ENCODE assay signal across 7 mouse cellular contexts in genomic region chr5:150664794-150665131, GRCm38 (mm10). TPM values are rescaled to one million over a fixed set of nuclear protein-coding genes. Genes with fewer than 3 reads are reported as not detected.
A peak's percentile ranks its signal among the peaks of the same experiment; 100 is the strongest.
DNase-seq lines count a peak whose midpoint lies in the region; ATAC-seq and TF ChIP-seq lines count a peak whose summit lies in the region.

No protein-coding gene starts in this region.

- peaks cover 5% of the 10 kb centered on the region for H3K4me1 ChIP-seq in spleen, adult 2 months (ENCODE audit: control insufficient read depth, insufficient read depth, insufficient read length)
- H3K4me1 ChIP-seq in forebrain, embryonic 12.5 days: peaks cover 16% of the 10 kb centered on the region
- peaks cover under 1% of the 10 kb centered on the region; the same call in 1 of the 2 replicates for H3K4me1 ChIP-seq in liver, embryonic 11.5 days (replicated peaks; ENCODE audit: control insufficient read depth, insufficient read depth, low read length)

- WGBS in spleen, adult 2 months: under 1% methylated on average over 10 of the region's 10 CpGs
- 1% methylated on average over 10 of the region's 10 CpGs for WGBS in forebrain, embryonic 12.5 days
- 0% methylated on average over 10 of the region's 10 CpGs for WGBS in liver, embryonic 11.5 days

- no peaks in the 10 kb centered on the region for H3K27me3 ChIP-seq in spleen, adult 2 months (ENCODE audit: control insufficient read depth, insufficient read depth, low read length)
- no peaks in the 10 kb centered on the region for H3K27me3 ChIP-seq in forebrain, embryonic 12.5 days
- H3K27me3 ChIP-seq in liver, embryonic 11.5 days (replicated peaks; ENCODE audit: control insufficient read depth, insufficient read depth, low read length): no peaks in the 10 kb centered on the region

- peak overlapping the region; percentile 69 for H3K4me2 ChIP-seq in forebrain, embryonic 12.5 days
- H3K4me2 ChIP-seq in liver, embryonic 11.5 days: peak overlapping the region; percentile 89

- no peak for DNase-seq in spleen, adult 2 months (ENCODE audit: low read depth in 1 of 2, low spot score in 2 of 2)
- DNase-seq in spleen, postnatal 10 days (ENCODE audit: low spot score in 2 of 2): no peak
- DNase-seq in liver, embryonic 11.5 days (ENCODE audit: low spot score): no peak
- DNase-seq in right cerebral cortex, postnatal 4 days: no peak
- DNase-seq in ovary, postnatal 10 days (ENCODE audit: low spot score): no peak
- DNase-seq in left cerebral cortex, adult 8-10 months (ENCODE audit: low spot score in 2 of 2): no peak

- no peaks in the 10 kb centered on the region for H3K9me3 ChIP-seq in forebrain, embryonic 12.5 days
- H3K9me3 ChIP-seq in liver, embryonic 11.5 days (ENCODE audit: control insufficient read depth, low read length): no peaks in the 10 kb centered on the region

- peak overlapping the region; percentile 84 for H3K4me3 ChIP-seq in spleen, adult 2 months (ENCODE audit: extremely low read depth, insufficient read depth, insufficient read length)
- peak overlapping the region; percentile 98 for H3K4me3 ChIP-seq in forebrain, embryonic 12.5 days (replicated peaks)
- H3K4me3 ChIP-seq in liver, embryonic 11.5 days (ENCODE audit: low read depth, low read length): peak overlapping the region; percentile 81

- H3K9ac ChIP-seq in forebrain, embryonic 12.5 days: peak overlapping the region; percentile 93
- H3K9ac ChIP-seq in liver, embryonic 11.5 days (ENCODE audit: low read depth, low read length): peak overlapping the region; percentile 86

- no peak for TF ChIP-seq CTCF in spleen, adult 2 months (IDR thresholded peaks at IDR 0.05; ENCODE audit: extremely low read depth, insufficient read depth, insufficient read length, insufficient replicate concordance)

- no peak for TF ChIP-seq POLR2A in spleen, adult 2 months (IDR thresholded peaks at IDR 0.05; ENCODE audit: low read depth, low read length)

- ATAC-seq in forebrain, embryonic 12.5 days (ENCODE audit: low FRiP score): no peak
- ATAC-seq in liver, embryonic 11.5 days (replicated peaks; ENCODE audit: low FRiP score): no peak

- peaks cover 9% of the 10 kb centered on the region for H3K36me3 ChIP-seq in spleen, adult 2 months (ENCODE audit: control insufficient read depth, insufficient read depth, low read length)
- peaks cover 18% of the 10 kb centered on the region for H3K36me3 ChIP-seq in forebrain, embryonic 12.5 days (replicated peaks)
- peaks cover 12% of the 10 kb centered on the region for H3K36me3 ChIP-seq in liver, embryonic 11.5 days (ENCODE audit: control insufficient read depth, insufficient read depth, low read length)

- H3K27ac ChIP-seq in spleen, adult 2 months (ENCODE audit: insufficient read depth, low read length): peak overlapping the region; percentile 89
- H3K27ac ChIP-seq in forebrain, embryonic 12.5 days: peak overlapping the region; percentile 90
- peak overlapping the region; percentile 87 for H3K27ac ChIP-seq in liver, embryonic 11.5 days (ENCODE audit: low read depth, low read length)

RNA-seq across cellular contexts. Expression of gene N4bp2l2, which starts 1.2 kb away (rescaled TPM):
- 3.7 and 4.4 TPM in 2 replicates for polyA plus RNA-seq in spleen, adult 2 months (2012; rRNA removed)
- polyA plus RNA-seq in forebrain, embryonic 12.5 days (2016; fragmentation: Nextera tagmentation; extraction: Ambion mirVana): 34.6 and 39.4 TPM in 2 replicates
- polyA plus RNA-seq in liver, embryonic 11.5 days (2014; fragmentation: Nextera tagmentation; extraction: Ambion mirVana): 41.8 and 50.2 TPM in 2 replicates
- 10 to 100 TPM; 77.0 to 82.6 (median 79.5) TPM for total RNA-seq in left cerebral cortex, adult 8-10 months (2022)

RNA-seq across cellular contexts. Expression of gene Pds5b, which starts 8.8 kb away (rescaled TPM):
- 3.2 and 3.4 TPM in 2 replicates for polyA plus RNA-seq in spleen, adult 2 months (2012; rRNA removed)
- polyA plus RNA-seq in forebrain, embryonic 12.5 days (2016; fragmentation: Nextera tagmentation; extraction: Ambion mirVana): 46.2 and 47.4 TPM in 2 replicates
- 27.1 and 29.5 TPM in 2 replicates for polyA plus RNA-seq in liver, embryonic 11.5 days (2014; fragmentation: Nextera tagmentation; extraction: Ambion mirVana)
- total RNA-seq in left cerebral cortex, adult 8-10 months (2022): 10 to 100 TPM; 64.8 to 75.8 (median 70.8) TPM
